Mouse (Mus musculus) lung, postnatal 25 days (tissue): Measurements from ENCODE around the gene Xpo5.
A peak's percentile ranks its signal among the peaks of the same experiment; 100 is the strongest.

Experiments
- DNase-seq: peaks from one replicate; pipeline ENCODE4 v3.0.0; 2022; ENCODE audit warnings: low spot score

Xpo5 gene

DNA sequence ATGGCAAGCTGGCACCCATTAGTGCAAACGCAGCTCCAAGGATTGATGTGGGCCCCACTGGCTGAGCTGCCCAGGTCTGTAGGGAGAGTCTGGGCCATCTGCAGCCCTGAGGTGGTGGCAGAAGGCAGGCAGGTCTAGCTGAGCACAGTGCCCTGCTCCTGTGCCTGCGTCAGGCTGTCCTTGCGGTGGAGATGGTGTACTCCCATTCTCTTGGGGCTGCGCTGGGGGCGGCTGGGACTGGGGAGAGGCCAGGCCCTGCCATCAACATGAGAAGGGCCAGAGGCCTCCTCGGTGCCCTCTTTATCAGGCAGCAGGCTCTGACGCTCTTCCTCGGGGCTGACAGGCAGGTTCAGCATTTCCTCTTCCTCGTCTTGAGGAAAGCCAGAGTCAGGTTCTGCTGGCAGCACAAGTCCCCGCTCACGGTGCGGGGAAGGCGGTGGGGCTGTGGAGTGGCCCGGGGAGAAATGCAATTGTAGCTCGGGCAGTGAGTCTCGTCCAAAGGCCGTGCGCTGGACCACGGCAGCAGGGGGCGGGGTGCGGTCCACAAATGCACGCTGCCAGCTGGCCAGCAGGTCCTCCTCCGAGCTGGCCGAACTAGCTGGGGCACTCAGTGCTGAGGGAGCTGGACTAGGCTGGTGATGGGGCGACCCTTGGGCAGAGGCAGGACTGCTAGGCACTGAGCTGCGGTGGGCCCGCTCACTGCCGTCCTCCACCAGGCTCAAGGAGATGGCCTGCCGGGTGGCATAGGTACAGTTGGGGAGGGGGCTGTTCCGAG, 55.9 kb downstream of the Xpo5 start:
- no peak for DNase-seq

GRCm38 (mm10) chr17:46259675-46260074, 57.1 kb downstream of the Xpo5 start:
- no peak for DNase-seq

DNA sequence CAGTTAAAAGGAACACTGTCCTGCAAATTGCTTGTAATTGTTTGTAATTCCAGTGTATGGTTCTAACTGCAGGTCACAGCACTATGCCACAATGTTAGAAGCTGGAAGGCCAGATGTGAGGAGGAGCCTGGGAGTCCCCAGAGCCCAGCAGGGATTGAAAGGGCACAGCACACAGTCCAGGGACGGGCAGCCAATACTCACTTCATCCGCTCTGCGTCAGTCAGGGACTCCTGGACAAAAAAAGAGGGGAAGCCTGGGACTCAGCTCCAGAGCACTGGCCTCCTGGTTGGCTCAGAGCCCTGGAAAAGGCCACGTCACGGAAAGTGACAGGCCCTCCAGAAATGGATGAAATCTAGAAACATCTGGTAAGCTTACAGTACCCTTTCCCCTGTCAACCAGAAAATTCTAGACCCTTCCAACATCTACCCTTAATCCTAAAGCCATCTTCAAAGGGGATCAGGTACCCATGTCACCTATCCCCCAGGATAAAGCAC, 59.7 kb downstream of the Xpo5 start:
- no peak for DNase-seq

DNA sequence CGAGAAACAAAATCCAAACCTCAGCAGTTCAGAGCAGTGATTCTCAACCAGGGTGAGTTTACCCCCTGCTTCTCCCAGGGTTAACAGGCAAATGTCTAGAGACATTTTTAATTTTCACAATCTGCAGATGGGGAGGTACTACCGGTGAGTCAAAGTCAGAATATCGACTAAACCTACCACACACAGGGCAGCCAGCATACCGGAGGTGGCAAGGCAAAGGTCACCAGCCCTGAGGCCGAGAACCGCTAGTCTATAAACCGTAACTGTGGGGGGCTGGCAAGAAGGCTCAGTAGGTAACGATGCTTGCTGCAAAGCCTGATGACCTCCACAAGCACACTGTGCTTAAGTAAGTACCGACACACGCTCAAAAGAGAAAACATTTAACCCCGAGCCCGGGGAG, 62.9 kb downstream of the Xpo5 start:
- no peak for DNase-seq

DNA sequence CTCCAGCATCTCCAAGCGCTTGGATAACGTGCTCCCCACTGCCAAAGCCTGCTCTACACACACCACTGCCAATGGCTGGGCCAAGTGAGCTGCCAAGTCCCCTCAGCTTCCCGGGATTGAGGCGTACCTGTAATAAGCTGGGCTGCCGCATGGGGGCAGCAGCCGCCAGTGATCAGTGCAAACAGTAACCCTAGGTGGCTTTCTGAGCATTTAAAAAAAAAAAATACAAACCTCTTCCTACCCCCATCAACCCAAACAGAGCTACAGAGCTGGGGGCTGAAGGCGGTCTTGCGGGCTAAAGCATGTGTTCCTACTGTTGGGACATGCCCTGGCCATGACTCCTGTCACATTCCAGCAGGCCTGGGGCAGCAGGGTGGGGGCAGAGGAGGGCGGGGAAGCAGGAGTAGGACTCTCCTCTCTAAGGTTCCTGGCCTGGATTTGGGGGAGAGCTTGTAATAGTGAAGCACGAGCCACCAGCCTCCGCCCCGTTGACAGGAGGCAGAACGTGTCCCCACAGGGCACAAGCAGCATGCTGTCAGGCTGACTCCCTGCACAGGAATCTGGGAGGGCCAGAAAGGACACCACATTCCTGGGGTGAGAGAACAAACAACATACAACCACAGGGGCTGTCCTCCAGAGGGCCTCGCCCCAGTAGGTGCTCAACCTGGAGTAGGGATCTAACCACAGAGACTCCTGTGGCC, 63.5 kb downstream of the Xpo5 start:
- peak; percentile 76 for DNase-seq

DNA sequence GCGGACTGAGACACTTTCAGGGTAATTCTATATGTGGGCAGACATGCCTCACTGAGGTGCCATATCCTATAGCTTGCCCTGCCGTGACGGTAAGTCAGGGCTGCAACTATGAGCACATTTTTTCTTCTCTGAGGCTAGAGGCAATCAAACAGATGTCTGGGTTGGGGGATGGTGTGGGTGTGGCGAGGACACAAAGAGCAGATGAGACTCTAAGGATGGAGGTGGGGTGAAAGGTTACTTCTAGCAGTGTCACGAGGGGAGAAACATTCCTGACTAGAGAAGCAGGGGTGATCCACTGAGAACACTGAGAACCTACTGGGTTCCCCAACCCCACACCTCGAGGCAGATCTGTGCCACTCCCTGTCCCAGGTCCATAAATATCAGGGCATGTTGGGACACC, 64.4 kb downstream of the Xpo5 start:
- no peak for DNase-seq

DNA sequence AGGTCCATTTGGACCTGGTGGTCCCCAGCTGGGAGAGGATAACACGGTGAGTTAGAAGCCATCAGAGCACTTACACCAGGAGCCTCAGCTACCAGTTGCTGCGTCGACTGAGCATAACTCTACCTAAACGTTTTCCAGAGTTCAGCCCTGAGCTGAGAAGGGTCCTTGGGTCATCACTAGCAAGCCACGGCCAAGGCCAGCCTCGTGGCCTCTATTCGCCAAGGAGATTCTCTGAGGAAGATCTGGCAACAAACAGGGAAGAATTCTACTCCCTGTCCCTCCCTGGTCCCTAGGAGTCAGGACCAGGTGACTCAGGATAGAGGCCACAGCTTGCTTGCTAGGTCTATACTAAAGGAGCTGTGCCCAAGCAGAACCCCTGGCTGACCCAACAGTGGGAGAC, 64.9 kb downstream of the Xpo5 start:
- no peak for DNase-seq

GRCm38 (mm10) chr17:46268026-46268720, 65.6 kb downstream of the Xpo5 start:
- DNase-seq, result no peak

DNA sequence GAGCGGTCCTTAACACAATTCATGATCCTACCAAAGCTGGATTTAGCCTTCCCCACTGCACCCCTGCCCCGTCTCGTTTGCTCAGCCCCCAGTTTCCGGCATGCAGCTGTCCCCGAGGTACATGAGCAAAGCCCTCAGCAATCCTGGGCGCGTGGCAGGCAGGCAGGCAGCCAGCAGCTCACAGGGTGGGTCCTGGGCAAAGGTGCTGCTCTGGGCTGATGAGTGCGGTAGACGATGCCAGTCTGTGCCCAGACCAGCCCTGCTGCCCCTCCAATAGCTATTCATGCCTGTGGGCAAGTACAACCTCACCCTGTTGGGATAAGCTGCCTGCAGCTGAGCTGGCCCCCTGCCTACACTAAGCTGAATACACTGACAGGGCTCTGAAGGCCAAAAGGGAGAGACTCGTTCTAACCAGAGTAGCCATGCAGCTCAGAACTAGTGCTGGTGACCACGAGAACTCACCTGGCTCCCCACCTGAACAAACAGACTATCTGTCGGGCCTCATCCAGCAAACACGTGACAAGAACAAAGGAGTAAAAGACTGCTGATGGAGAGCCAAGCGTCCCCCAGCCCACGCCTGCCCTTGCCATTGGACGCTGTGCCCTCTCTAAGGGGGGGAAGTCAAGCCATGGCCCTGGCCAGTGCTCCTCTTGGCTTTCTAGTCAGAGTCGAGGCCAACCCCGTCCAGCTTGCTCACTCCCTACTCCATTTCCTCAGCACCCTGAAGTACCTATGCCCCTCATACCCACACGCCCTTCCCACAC, 67.4 kb downstream of the Xpo5 start:
- DNase-seq, result no peak

GRCm38 (mm10) chr17:46272058-46272457, 69.5 kb downstream of the Xpo5 start:
- DNase-seq, result no peak

DNA sequence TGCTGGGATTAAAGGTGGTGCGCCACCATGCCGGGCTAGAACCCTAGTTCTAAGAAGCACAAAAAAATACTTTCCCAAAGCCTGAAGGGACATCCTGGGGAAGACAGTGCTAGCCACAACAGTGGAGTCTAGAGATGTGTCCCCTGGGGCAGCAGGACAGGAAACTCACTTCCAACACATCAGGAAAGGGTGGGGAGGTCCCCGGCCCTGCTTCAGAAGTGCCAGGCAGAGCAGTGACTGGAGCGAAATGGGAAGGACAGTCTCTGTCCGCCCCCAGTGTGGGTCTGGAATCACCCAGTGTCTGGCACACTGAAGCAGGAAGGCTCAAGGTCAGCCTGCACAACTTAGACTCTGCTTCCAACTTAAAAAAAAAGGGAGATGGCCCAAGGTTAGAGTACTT, 70.1 kb downstream of the Xpo5 start:
- DNase-seq, result no peak

- no peak for DNase-seq
Observed at GRCm38 (mm10) chr17:46273803-46274236, 71.2 kb downstream of the Xpo5 start.

DNA sequence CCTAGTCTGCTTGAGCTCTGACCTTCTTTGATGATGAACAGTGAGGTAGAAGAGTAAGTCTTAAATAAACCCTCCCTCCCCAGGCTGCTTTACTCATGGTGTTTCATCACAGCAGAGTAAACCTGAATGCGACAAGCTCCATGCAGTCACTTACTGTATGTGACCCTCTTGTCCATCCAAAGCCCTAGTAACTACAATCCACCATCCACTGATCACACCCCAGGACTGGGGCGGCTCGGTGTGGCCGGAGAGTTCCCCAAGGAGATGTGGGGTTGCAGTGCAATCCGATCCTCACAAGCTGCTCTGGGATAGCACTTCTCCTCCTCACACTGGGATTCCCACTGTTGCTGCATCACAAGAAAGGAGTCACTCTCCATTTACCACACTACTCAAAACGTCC, 71.9 kb downstream of the Xpo5 start:
- DNase-seq, result no peak

DNA sequence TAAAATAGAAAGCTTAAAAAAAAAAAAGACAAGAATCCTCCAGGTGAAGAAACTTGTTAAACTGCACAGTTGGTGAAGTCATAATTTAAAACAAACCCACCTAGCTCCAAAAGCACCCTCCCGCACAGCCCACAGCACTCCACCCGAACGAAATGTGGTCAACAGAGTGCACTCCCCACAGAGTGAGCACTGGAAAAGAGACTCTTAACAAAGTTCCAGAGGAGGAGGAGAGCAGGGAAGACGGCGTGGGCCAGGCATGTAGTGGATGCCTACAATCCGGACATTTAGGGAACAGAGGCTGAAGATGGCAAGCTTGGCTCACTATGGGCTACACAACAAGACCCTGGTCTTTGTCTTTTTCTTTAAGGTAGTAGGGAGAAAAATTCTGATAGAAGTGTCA, 72.5 kb downstream of the Xpo5 start:
- DNase-seq, result no peak

DNA sequence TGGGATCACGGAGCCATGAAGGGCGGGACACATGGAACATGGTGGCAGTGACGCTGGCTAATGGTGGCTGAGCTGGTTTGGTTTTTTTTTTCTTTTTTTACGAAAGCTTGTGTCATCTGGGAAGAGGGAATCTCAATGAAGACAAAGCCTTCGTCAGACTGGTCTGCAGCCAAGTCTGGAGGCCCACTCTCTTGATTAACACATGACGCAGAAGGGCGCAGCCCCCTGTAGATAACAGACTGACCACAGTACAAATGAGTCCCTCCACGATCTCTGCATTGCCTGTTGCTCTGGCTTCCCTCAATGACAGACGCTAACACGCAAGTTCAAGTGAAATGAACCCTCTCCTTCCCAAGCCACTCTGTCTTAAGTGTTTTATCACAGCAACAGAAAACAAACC, 72.9 kb downstream of the Xpo5 start:
- DNase-seq, result no peak

DNA sequence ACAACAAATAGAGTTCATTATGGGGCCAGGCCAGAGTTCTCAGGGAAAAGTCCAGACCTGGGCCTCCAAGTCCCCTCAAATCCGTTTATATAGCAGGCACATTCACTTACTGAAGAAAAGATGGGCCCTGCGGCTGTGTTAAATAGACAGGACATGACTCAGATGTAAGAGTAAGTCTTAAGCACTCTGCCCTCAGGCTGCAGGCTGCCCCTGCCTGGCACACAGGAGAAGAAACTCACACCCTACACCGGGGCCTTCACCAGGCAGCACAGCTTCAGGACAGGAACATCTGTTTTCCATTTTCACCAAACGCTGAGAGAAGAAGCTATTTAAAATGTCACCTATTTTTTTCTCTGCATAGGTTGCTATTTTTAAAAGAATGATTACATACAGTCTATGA, 75.0 kb downstream of the Xpo5 start:
- DNase-seq, result no peak

GRCm38 (mm10) chr17:46278011-46278765, 75.6 kb downstream of the Xpo5 start:
- DNase-seq, result no peak

GRCm38 (mm10) chr17:46282483-46283123, 80.0 kb downstream of the Xpo5 start, which contains the start of gene Tjap1:
Gene Tjap1, minus strand, starts transcription at chr17:46283026.
- peak; percentile 80 for DNase-seq

DNA sequence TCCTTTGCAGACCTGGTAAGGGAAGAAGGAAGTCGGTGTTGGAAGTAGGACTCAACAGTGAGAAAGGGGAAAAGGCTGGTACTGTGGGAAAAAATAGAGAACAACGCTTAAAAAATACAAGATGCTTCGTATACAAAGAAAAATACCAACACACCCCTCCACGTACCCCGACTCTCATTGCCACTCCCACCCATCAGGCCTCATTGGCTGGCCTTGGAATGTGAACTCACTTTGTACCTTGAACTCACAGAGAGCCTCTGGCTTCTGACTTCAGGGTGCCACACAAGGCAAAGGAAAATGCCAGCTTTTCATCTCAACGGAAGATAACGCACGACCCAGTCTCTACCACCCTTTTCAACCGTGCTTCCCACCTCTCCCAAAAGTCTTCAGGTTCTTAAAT, 80.6 kb downstream of the Xpo5 start:
- no peak for DNase-seq

GRCm38 (mm10) chr17:46283911-46284310, 81.3 kb downstream of the Xpo5 start:
- DNase-seq, result no peak

- DNase-seq, result no peak
Observed at GRCm38 (mm10) chr17:46284653-46285052, 82.1 kb downstream of the Xpo5 start.
